Mouse (Mus musculus): Measurements from ENCODE around the gene Lpcat4. TPM values are rescaled to one million over a fixed set of nuclear protein-coding genes. Genes with fewer than 3 reads are reported as not detected.

Gene Lpcat4
- total and polyA plus RNA-seq, 3 experiments = 11.7 to 69.9 TPM; not detected in 1

DNA sequence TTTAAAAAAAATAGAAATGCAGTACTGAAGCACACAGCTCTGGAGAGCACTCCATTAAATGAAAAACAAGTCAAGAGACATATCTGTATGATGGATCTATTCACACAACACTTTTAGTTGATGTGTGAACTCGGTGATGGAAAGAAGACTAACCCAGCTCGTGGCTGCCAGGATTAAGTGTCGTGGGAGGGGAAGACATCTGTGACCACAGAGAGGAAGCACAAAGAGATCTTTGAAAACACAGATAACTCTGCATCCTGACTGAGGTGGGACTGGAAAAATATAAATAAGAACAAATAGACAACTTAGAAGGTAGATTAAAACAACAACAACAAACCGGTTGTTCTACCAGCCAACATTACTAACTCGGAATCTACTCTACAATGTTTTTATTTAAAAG, 16.7 kb upstream of the Lpcat4 start:
- H3K9me3 ChIP-seq (replicated peaks; ENCODE audit: insufficient read depth, low read length) = no peaks in the 10 kb centered on the region
- H3K27ac ChIP-seq (ENCODE audit: control insufficient read depth, low read depth, low read length) = no peak overlapping the region
- no peak overlapping the region for H3K4me3 ChIP-seq (ENCODE audit: control insufficient read depth in 1 of 2, insufficient read depth in 1 of 2, low read depth in 2 of 2, low read length in 2 of 2)
- H3K27me3 ChIP-seq (ENCODE audit: control insufficient read depth in 1 of 2, insufficient read depth in 2 of 2, low read length in 2 of 2) = no peaks in the 10 kb centered on the region; a peak in 1 of 4 replicates
- H3K79me2 ChIP-seq (ENCODE audit: control insufficient read depth, insufficient read depth, low read length, poor library complexity) = no peaks in the 10 kb centered on the region
- no peak overlapping the region for H3K9ac ChIP-seq (ENCODE audit: control insufficient read depth, low read depth, low read length, poor library complexity, severe bottlenecking)
- DNase-seq (ENCODE audit: low read depth, low spot score) = peak; percentile 52
- H3K4me1 ChIP-seq (ENCODE audit: control insufficient read depth in 1 of 2, insufficient read depth in 2 of 2, low read length in 2 of 2) = peaks cover 0 to 6% of the 10 kb centered on the region in 2 experiments; a peak in 1 of 4 replicates
- peaks cover 0 to 2% of the 10 kb centered on the region in 2 experiments; a peak in 1 of 4 replicates for H3K36me3 ChIP-seq (ENCODE audit: control insufficient read depth in 1 of 2, insufficient read depth in 2 of 2, low read length in 2 of 2)
- TF ChIP-seq ZMIZ1 (IDR thresholded peaks at IDR 0.05; ENCODE audit: low read depth, low read length) = no peak
- TF ChIP-seq SMC3 (IDR thresholded peaks at IDR 0.05; ENCODE audit: low read depth, low read length) = no peak
- TF ChIP-seq TCF12 (IDR thresholded peaks at IDR 0.05; ENCODE audit: low read depth, low read length) = peak; percentile 55; the same call in 1 of the 2 replicates
- TF ChIP-seq MXI1 (IDR thresholded peaks at IDR 0.05; ENCODE audit: low read depth, low read length) = no peak
- TF ChIP-seq MAX (IDR thresholded peaks at IDR 0.05; ENCODE audit: low read length) = no peak
- TF ChIP-seq CTCF (IDR thresholded peaks at IDR 0.05 in 2 of 3, conservative IDR thresholded peaks at IDR 0.05 in 1 of 3; ENCODE audit: control insufficient read depth in 1 of 3, insufficient read depth in 1 of 3, low read depth in 2 of 3, low read length in 3 of 3, poor library complexity in 1 of 3, severe bottlenecking in 1 of 3) = no peak
- TF ChIP-seq KAT2A (conservative IDR thresholded peaks at IDR 0.05; ENCODE audit: low read depth, low read length) = no peak
- no peak for TF ChIP-seq RCOR1 (IDR thresholded peaks at IDR 0.05; ENCODE audit: low read depth, low read length)
- no peak for TF ChIP-seq ZC3H11A (IDR thresholded peaks at IDR 0.05; ENCODE audit: low read depth, low read length)
- no peak for TF ChIP-seq NRF1 (IDR thresholded peaks at IDR 0.05; ENCODE audit: insufficient read depth, low read depth, low read length, poor library complexity, severe bottlenecking)
- TF ChIP-seq JUND (IDR thresholded peaks at IDR 0.05; ENCODE audit: low read depth, low read length) = no peak
- peak; percentile 60 to 61; a peak in 2 of 4 replicates for TF ChIP-seq EP300 (IDR thresholded peaks at IDR 0.05; ENCODE audit: low read depth in 1 of 2, low read length in 2 of 2)
- no peak for TF ChIP-seq USF2 (IDR thresholded peaks at IDR 0.05; ENCODE audit: borderline replicate concordance in 1 of 2, insufficient read depth in 1 of 2, low read depth in 1 of 2, low read length in 2 of 2)
- TF ChIP-seq NELFE (IDR thresholded peaks at IDR 0.05; ENCODE audit: low read depth, low read length) = no peak
- TF ChIP-seq TBP (IDR thresholded peaks at IDR 0.05; ENCODE audit: low read depth, low read length) = no peak
- no peak for TF ChIP-seq GABPA (IDR thresholded peaks at IDR 0.05; ENCODE audit: low read depth, low read length)
- no peak for TF ChIP-seq ZNF384 (IDR thresholded peaks at IDR 0.05; ENCODE audit: low read depth, low read length)
- no peak for TF ChIP-seq CHD1 (IDR thresholded peaks at IDR 0.05; ENCODE audit: low read depth, low read length)
- TF ChIP-seq E2F4 (IDR thresholded peaks at IDR 0.05; ENCODE audit: borderline replicate concordance, low read depth, low read length) = no peak
- no peak for TF ChIP-seq MYC (IDR thresholded peaks at IDR 0.05; ENCODE audit: low read depth, low read length)
- TF ChIP-seq CHD2 (IDR thresholded peaks at IDR 0.05; ENCODE audit: low read length) = no peak
- no peak for TF ChIP-seq ZKSCAN1 (IDR thresholded peaks at IDR 0.05; ENCODE audit: low read depth, low read length)
- no peak for TF ChIP-seq ETS1 (IDR thresholded peaks at IDR 0.05; ENCODE audit: low read depth, low read length)
- no peak for TF ChIP-seq UBTF (IDR thresholded peaks at IDR 0.05; ENCODE audit: borderline replicate concordance, insufficient read depth, low read depth, low read length)
- TF ChIP-seq TAL1 (IDR thresholded peaks at IDR 0.05; ENCODE audit: low read length) = peak; percentile 51
- no peak for TF ChIP-seq MAFK (IDR thresholded peaks at IDR 0.05; ENCODE audit: borderline replicate concordance, low read depth, low read length)
- no peak for TF ChIP-seq POLR2AphosphoS5 (IDR thresholded peaks at IDR 0.05; ENCODE audit: borderline replicate concordance, low read depth, low read length)
- TF ChIP-seq ELF1 (IDR thresholded peaks at IDR 0.05; ENCODE audit: low read depth, low read length) = no peak
- TF ChIP-seq SIN3A (IDR thresholded peaks at IDR 0.05; ENCODE audit: low read length) = no peak
- TF ChIP-seq MYB (IDR thresholded peaks at IDR 0.05; ENCODE audit: low read depth, low read length) = no peak
- no peak for TF ChIP-seq MEF2A (IDR thresholded peaks at IDR 0.05; ENCODE audit: extremely low read depth, insufficient replicate concordance, low read depth, low read length, poor library complexity, severe bottlenecking)
- TF ChIP-seq HCFC1 (IDR thresholded peaks at IDR 0.05; ENCODE audit: low read depth, low read length) = no peak
- TF ChIP-seq GATA1 (IDR thresholded peaks at IDR 0.05; ENCODE audit: low read depth, low read length) = peak; percentile 58
- TF ChIP-seq POLR2AphosphoS2 (IDR thresholded peaks at IDR 0.05; ENCODE audit: low read length) = no peak
- no peak for TF ChIP-seq MAZ (IDR thresholded peaks at IDR 0.05; ENCODE audit: low read depth, low read length)
- TF ChIP-seq BHLHE40 (IDR thresholded peaks at IDR 0.05; ENCODE audit: borderline replicate concordance, low read depth, low read length) = no peak

Measured in MEL (cell line).